Mouse (Mus musculus) midbrain, embryonic 14.5 days (tissue): Measurements from ENCODE around the gene Pdpr. TPM values are rescaled to one million over a fixed set of nuclear protein-coding genes. Genes with fewer than 3 reads are reported as not detected.
A peak's percentile ranks its signal among the peaks of the same experiment; 100 is the strongest.
"Not testable (repeated sequence)": the region's sequence is repeated elsewhere in the genome, so short reads cannot be mapped to it uniquely, and the experiment has no call there.

Experiments
- ATAC-seq: fragments of 200-750 bp; cut with Nextera tagmentation; 2 replicates; pipeline ENCODE4 v1.8.0; 2017; ENCODE audit warnings: moderate number of reproducible peaks, moderate library complexity; ENCODE audit not compliant: low FRiP score, low TSS enrichment
- DNase-seq: peaks from one replicate; pipeline ENCODE4 v3.0.0-alpha.2; 2015
- H3K27ac ChIP-seq: fragments of 300-500 bp; sonication (generic); replicated peaks from 2 replicates; pipeline ENCODE4 v1.5.1; 2014; ENCODE audit warnings: mild to moderate bottlenecking, low read depth, low read length, moderate library complexity
- H3K27me3 ChIP-seq: fragments of 300-500 bp; sonication (generic); 2 replicates; pipeline ENCODE4 v1.6.1; 2014; ENCODE audit warnings: low read length, control low read depth, mixed read lengths; ENCODE audit not compliant: control insufficient read depth, insufficient read depth
- H3K36me3 ChIP-seq: fragments of 300-500 bp; sonication (generic); 2 replicates; pipeline ENCODE4 v1.6.1; 2014; ENCODE audit warnings: low read length, control low read depth; ENCODE audit not compliant: control insufficient read depth, insufficient read depth
- H3K4me1 ChIP-seq: fragments of 300-500 bp; sonication (generic); 2 replicates; pipeline ENCODE4 v1.6.1; 2014; ENCODE audit warnings: mild to moderate bottlenecking, antibody characterized with exemption, low read length, control low read depth; ENCODE audit not compliant: control insufficient read depth, insufficient read depth
- H3K4me2 ChIP-seq: fragments of 300-500 bp; sonication (generic); 2 replicates; pipeline ENCODE4 v1.6.1; 2014; ENCODE audit warnings: mild to moderate bottlenecking, low read length, moderate library complexity
- H3K4me3 ChIP-seq: fragments of 300-500 bp; sonication (generic); replicated peaks from 2 replicates; pipeline ENCODE4 v1.5.1; 2014; ENCODE audit warnings: low read depth, low read length
- H3K9ac ChIP-seq: fragments of 300-500 bp; sonication (generic); replicated peaks from 2 replicates; pipeline ENCODE4 v1.6.1; 2014; ENCODE audit warnings: mild to moderate bottlenecking, low read length, moderate library complexity
- H3K9me3 ChIP-seq: fragments of 300-500 bp; sonication (generic); 2 replicates; pipeline ENCODE4 v1.6.1; 2016; ENCODE audit warnings: low read length, control low read depth, mixed read lengths; ENCODE audit not compliant: control insufficient read depth
- WGBS: fragments of 180-500 bp; shearing (Covaris S2); extraction: QIAGEN DNeasy Blood & Tissue Kit; methylation state at CpG from one replicate; pipeline ENCODE4 v1.1.7; 2014; 5-methylcytosine and 5-hydroxymethylcytosine counted together
- polyA plus RNA-seq: library from polyadenylated mRNA; unstranded; fragments of >200 nt; fragmentation: Nextera tagmentation; extraction: Ambion mirVana; gene quantifications from 2 replicates; pipeline ENCODE4 v1.2.1, GENCODE M21; 2014

Gene Pdpr
- polyA plus RNA-seq, 1 experiment from 2014 or later: 6.9 TPM

DNA sequence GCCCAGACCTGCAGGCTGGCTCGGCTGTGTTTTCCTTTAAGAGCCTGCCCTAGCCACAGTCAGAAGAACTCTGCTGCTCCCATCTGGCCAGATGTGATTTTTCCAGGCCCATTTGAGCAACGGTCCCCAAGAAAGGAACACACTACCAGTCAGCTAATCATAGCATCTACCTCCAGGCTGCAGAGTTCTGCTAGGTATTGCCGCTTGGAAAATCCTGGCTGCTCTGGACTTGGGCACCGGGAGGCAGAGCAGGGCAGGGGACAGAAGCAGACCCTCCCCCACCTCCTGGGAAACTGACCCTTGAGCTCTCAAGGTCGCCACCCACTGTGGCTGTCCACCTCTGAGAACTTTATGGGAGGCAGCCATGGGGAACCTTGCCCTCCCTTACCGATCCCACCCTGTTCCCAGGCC lies 14.6 kb upstream of the Pdpr start:
- no peaks in the 10 kb centered on the region for H3K27me3 ChIP-seq
- no peak overlapping the region for H3K9ac ChIP-seq
- H3K4me1 ChIP-seq: no peaks in the 10 kb centered on the region
- no peak overlapping the region for H3K4me2 ChIP-seq
- DNase-seq (peak; percentile 46), ATAC-seq (no peak)
- no peak overlapping the region for H3K27ac ChIP-seq
- no peaks in the 10 kb centered on the region for H3K36me3 ChIP-seq
- WGBS: 28% methylated on average over 6 of the region's 6 CpGs
- H3K4me3 ChIP-seq: no peak overlapping the region
- H3K9me3 ChIP-seq: no peaks in the 10 kb centered on the region

DNA sequence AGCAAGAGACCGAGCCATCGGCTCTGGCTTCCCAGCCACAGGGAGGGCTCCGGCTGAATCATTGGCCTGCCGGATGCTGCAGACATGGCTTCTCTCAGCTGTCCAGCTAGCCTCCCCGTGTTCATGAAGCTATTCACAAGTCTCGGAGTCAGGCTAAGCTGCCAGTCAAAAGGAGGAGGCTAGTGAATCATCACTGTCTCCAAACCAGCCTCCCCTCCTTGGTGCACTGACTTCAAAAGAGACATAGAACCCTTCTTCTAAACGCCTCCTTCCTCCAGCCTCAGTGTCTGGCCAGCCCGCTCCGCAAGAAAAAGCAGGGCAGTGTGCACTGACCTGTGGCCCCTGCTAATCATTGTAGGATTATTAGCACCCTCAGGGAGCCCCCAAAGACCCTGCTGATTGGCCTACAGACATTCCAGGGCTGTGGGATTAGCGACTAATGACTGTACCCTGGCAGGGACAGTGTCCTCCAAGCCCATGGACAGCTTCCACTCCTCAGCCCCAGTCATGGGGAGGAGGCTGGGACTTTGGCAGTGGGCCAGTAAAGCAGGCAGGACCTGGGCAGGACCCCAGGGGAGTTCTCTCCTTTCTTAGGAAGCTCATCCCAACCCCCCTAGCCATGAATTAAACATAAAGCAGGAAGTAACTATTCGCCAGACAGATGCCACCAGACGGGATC lies 12.7 kb upstream of the Pdpr start:
- no peaks in the 10 kb centered on the region for H3K36me3 ChIP-seq
- ATAC-seq (no peak), DNase-seq (peak; percentile 46)
- H3K9me3 ChIP-seq: no peaks in the 10 kb centered on the region
- WGBS: 24% methylated on average over 12 of the region's 12 CpGs
- H3K4me1 ChIP-seq: no peaks in the 10 kb centered on the region
- no peak overlapping the region for H3K4me2 ChIP-seq
- no peak overlapping the region for H3K27ac ChIP-seq
- H3K27me3 ChIP-seq: no peaks in the 10 kb centered on the region
- H3K9ac ChIP-seq: no peak overlapping the region
- no peak overlapping the region for H3K4me3 ChIP-seq

DNA sequence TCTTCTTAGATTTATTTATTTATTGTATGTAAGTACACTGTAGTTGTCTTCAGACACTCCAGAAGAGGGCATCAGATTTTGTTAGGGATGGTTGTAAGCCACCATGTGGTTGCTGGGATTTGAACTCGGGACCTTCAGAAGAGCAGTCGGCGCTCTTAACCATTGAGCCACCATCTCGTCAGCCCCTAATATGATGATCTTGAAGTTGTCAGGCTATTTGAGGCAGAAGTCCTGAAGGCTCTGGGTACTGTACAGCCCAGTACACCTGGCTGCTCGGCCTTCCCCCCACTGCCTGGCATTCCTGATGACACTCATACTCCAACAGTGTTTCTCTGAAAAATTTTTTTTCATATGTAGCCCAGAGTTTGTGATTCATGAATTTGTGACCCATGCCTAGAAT lies 10.5 kb upstream of the Pdpr start:
- DNase-seq, H3K36me3 ChIP-seq, H3K4me1 ChIP-seq, H3K4me3 ChIP-seq, H3K27ac ChIP-seq, H3K27me3 ChIP-seq, H3K9ac ChIP-seq, H3K4me2 ChIP-seq, H3K9me3 ChIP-seq, ATAC-seq: not testable (repeated sequence)
- WGBS: 92% methylated on average over 5 of the region's 5 CpGs

DNA sequence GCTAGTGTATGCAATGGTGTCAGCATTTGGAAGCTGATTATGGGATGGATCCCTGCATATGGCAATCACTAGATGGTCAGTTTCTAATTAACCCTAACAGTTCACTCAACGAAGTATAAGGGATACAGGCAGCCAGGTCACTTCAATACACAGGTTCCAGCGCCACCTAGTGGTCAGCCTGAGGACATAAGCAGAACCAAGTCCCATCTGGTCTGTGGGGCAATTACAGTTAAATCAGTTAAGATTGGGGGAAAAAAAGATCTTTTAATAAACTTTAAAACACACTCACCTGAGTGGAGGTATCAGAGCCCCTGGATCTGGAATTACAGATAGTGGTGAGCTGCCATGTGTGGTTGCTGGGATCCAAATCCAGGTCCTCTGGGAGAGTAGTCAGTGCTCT lies 4.3 kb upstream of the Pdpr start:
- Histone ChIP-seq H3K4me2 (no peak overlapping the region), H3K27me3 (no peaks in the 10 kb centered on the region), H3K36me3 (no peaks in the 10 kb centered on the region), H3K27ac (no peak overlapping the region), H3K4me1 (no peaks in the 10 kb centered on the region), H3K4me3 (no peak overlapping the region), H3K9me3 (no peaks in the 10 kb centered on the region), H3K9ac (no peak overlapping the region)
- ATAC-seq: no peak
- WGBS: 0% methylated on average over 2 of the region's 2 CpGs
- DNase-seq: peak; percentile 91

DNA sequence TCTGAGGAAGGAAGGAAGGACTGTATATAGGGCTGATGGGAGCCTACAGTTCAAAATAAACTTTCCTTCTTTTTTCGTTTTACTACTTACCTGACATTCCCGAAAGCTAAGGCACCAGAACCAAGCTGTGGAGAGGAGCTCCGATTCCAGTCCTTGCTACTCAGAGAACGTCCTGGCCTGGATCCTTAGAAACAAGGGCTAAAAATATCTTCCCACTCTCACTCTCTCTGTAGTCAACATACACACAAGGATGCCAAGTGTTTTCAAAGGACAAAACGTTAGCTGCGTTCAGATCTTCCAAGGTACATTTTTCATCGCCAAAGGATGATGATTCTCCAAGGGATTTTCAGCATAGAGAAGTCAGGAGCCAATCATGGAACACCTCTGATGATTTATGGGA lies 2.7 kb upstream of the Pdpr start:
- H3K9ac ChIP-seq: no peak overlapping the region
- H3K36me3 ChIP-seq: no peaks in the 10 kb centered on the region
- H3K9me3 ChIP-seq: no peaks in the 10 kb centered on the region
- DNase-seq (no peak), ATAC-seq (no peak)
- H3K4me3 ChIP-seq: no peak overlapping the region
- H3K27ac ChIP-seq: no peak overlapping the region
- WGBS: 80% methylated on average over 7 of the region's 7 CpGs
- no peaks in the 10 kb centered on the region for H3K27me3 ChIP-seq
- peaks cover 7% of the 10 kb centered on the region; the same call in 1 of the 2 replicates for H3K4me1 ChIP-seq
- no peak overlapping the region for H3K4me2 ChIP-seq

DNA sequence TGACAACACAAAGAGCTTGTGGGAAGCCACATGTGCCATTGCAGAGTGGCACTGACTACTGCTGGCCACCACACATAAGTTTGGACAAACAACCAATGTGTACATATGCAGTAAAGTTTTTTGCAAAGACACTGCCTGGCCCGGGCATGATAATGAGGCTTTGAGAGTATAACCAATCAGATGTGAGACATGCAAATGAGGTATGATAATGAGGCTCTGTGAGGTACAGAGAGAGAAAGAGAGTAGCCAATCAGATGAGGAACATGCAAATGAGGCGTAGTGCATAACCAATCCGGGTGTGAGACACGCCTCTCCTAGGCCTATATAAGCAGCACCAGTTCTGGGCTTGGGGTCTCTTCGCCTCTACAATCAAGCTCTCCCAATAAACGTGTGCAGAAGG lies 2.1 kb upstream of the Pdpr start, which contains the start of gene Clec18a:
Gene Clec18a, minus strand, starts transcription at position 101 of the 400 bp plus-strand sequence.
- 92% methylated on average over 5 of the region's 6 CpGs for WGBS
- not testable (repeated sequence) for H3K4me1 ChIP-seq, H3K4me3 ChIP-seq, H3K36me3 ChIP-seq, H3K9me3 ChIP-seq, H3K4me2 ChIP-seq, DNase-seq, H3K9ac ChIP-seq, H3K27ac ChIP-seq, ATAC-seq, H3K27me3 ChIP-seq

DNA sequence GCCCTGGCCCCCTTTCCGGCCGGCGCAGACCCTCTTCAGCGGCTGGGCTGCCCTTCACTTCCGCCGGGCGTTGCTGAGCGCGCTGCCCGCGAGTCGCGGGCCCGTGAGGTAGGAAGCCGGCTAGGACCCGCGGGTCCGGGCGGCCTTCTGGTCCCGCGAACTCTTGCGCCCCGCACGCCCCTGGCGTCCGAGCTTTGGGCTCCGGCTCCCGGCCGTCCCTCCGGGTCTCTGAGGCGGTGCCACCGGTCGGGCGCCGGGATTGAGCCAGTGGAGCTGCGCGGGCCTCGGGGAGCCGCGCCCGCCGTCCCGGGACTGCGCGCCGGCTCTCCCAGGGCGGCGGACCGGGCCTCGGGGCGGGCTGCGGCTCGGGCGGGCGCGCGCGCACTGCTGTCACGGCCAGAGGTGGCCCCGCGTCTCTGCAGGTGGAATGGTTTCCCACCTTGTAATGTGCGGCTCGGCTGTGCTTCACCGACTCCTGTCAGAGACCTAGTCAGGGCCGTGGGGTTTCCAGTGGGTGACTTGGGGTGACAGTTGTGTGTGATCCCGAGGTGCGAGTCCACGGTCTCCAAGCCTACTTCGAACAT lies 381 bp downstream of the Pdpr start:
- WGBS: under 1% methylated on average over 54 of the region's 69 CpGs
- H3K9me3 ChIP-seq, H3K36me3 ChIP-seq, H3K4me1 ChIP-seq, H3K27ac ChIP-seq, H3K27me3 ChIP-seq, ATAC-seq: not testable (repeated sequence)
- peak overlapping the region; percentile 56 for H3K4me3 ChIP-seq
- peak overlapping the region; percentile 72 for H3K4me2 ChIP-seq
- peak overlapping the region; percentile 64 for H3K9ac ChIP-seq
- peak; percentile 27 for DNase-seq

DNA sequence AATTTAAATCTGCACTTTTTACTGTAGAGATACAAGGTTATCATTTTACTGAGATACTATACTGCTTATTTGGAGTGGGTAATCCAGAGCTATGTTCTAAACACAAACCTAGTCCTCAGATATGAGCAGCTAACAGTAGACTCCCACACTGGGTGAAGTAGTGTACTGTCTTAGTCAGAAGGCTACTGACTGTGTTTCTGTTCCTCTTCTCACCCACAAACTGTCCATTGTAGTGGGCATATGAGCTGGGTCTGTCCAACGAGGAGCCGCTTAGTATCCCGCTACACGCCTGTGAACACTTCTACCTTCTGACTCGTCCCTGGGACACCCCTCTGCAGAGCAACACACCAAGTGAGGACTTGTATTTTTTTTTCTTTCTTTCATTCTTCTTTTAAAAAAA lies 20.5 kb downstream of the Pdpr start:
- WGBS: 98% methylated on average over 5 of the region's 5 CpGs
- no peak overlapping the region for H3K27ac ChIP-seq
- H3K9me3 ChIP-seq: no peaks in the 10 kb centered on the region
- no peak for DNase-seq
- H3K27me3 ChIP-seq: no peaks in the 10 kb centered on the region
- H3K4me1 ChIP-seq: no peaks in the 10 kb centered on the region
- H3K9ac ChIP-seq: no peak overlapping the region
- H3K4me3 ChIP-seq: no peak overlapping the region
- no peak for ATAC-seq
- no peak overlapping the region for H3K4me2 ChIP-seq
- H3K36me3 ChIP-seq: peaks cover 64% of the 10 kb centered on the region

DNA sequence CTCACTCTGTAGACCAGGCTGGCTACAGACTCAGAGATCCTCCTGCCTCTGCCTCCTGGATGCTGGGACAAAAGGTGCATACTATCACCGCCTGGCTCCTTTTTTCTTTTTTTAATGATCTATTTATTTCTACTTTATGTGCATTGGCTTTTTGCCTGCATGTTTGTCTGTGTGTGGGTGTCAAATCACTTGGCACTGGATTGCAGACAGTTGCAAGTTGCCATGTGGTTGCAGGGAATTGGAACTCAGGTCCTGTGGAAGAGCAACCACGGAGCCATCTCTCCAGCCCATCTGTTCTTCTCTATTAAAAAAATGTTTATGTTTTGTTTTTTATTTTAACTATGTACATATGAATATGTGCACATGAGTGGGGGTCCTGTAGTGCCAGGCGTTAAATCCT lies 25.1 kb downstream of the Pdpr start:
- Histone ChIP-seq H3K4me1 (no peaks in the 10 kb centered on the region), H3K27ac (no peak overlapping the region), H3K9me3 (no peaks in the 10 kb centered on the region), H3K4me2 (no peak overlapping the region), H3K27me3 (no peaks in the 10 kb centered on the region), H3K4me3 (no peak overlapping the region), H3K9ac (no peak overlapping the region), H3K36me3 (peaks cover 72% of the 10 kb centered on the region)
- WGBS: 97% methylated on average over 3 of the region's 3 CpGs
- no peak for DNase-seq
- no peak for ATAC-seq
